Mouse (Mus musculus) megakaryocyte, embryonic 14.5 days (primary cell): Measurements from ENCODE around the gene Elmod1. TPM values are rescaled to one million over a fixed set of nuclear protein-coding genes. Genes with fewer than 3 reads are reported as not detected.

Experiments used
- H3K27me3 ChIP-seq: replicated peaks from 2 replicates; pipeline ENCODE3; 2012; ENCODE audit warnings: inconsistent platforms
- H3K36me3 ChIP-seq: replicated peaks from 2 replicates; pipeline ENCODE3; 2012; ENCODE audit warnings: low read length, inconsistent platforms, mixed read lengths
- H3K4me1 ChIP-seq: 2 replicates; pipeline ENCODE4 v1.6.1; 2012; ENCODE audit warnings: inconsistent platforms
- H3K4me3 ChIP-seq: replicated peaks from 2 replicates; pipeline ENCODE3; 2012; ENCODE audit warnings: moderate library complexity, mild to moderate bottlenecking, inconsistent platforms
- H3K9me3 ChIP-seq: 2 replicates; pipeline ENCODE4 v1.6.1; 2012; ENCODE audit warnings: inconsistent platforms
- FLI1 ChIP-seq: IDR thresholded peaks from 2 replicates; pipeline ENCODE4 v1.6.1; 2012; ENCODE audit warnings: low read length, inconsistent platforms, mixed read lengths
- GATA1 ChIP-seq: IDR thresholded peaks from 3 replicates; pipeline ENCODE4 v1.6.1; 2012; ENCODE audit warnings: mixed read lengths, low read length, inconsistent platforms, borderline replicate concordance
- polyA plus RNA-seq: library from polyadenylated mRNA; stranded (reverse); fragments of >175 nt; gene quantifications from 2 replicates; pipeline ENCODE4 v1.2.3, GENCODE M21; 2012; ENCODE audit warnings: low replicate concordance; ENCODE audit not compliant: insufficient read depth

Elmod1 gene
- polyA plus RNA-seq, 1 experiment, result not detected

DNA sequence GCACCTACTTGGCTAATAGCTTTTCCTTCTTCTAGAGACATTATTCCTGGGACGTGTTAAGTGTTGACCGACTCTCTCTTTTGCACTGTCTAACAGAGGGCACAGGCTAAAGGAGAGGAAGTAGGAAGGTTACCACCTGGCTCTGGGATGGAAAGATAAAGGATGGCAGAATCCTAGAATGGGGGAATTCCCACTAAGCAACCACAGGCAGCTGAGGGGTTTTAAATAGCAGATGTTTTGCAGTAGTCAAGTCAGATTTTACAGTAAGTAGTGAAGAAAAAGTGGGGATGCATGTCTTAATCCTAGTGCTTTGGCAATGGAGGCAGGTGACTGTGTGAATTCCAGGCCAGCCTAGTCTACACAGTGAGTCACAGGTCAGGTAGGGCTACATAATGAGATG lies 64.3 kb downstream of the Elmod1 start:
- Histone ChIP-seq H3K4me1 (no peaks in the 10 kb centered on the region), H3K4me3 (no peak overlapping the region), H3K36me3 (no peaks in the 10 kb centered on the region), H3K27me3 (no peaks in the 10 kb centered on the region), H3K9me3 (no peaks in the 10 kb centered on the region)
- no peak for TF ChIP-seq FLI1
- TF ChIP-seq GATA1, result no peak

DNA sequence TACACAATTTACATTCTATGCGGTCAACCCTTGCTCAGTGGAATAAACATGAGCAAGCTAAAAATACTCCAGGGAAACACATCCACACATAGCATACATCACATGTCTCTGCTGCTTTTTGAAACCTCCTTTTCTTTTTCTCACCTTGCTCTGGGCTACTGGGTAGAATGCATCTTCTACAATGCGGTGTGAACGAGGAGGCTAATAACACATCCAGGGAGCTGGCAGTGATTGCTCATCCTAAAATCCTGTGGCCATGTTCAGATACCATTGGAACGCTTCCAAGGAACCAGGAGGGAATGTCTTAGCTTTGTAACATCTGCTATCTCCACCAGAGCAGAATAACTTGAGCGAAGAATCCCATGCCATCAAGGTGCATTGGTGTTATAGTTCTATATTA lies 64.8 kb downstream of the Elmod1 start:
- TF ChIP-seq GATA1, result no peak
- TF ChIP-seq FLI1, result no peak
- no peaks in the 10 kb centered on the region for H3K36me3 ChIP-seq
- no peak overlapping the region for H3K4me3 ChIP-seq
- H3K27me3 ChIP-seq, result no peaks in the 10 kb centered on the region
- H3K4me1 ChIP-seq, result no peaks in the 10 kb centered on the region
- H3K9me3 ChIP-seq, result no peaks in the 10 kb centered on the region

- Histone ChIP-seq H3K36me3 (no peaks in the 10 kb centered on the region), H3K9me3 (no peaks in the 10 kb centered on the region), H3K4me1 (no peaks in the 10 kb centered on the region), H3K4me3 (no peak overlapping the region), H3K27me3 (no peaks in the 10 kb centered on the region)
- TF ChIP-seq FLI1 (no peak), GATA1 (no peak)
Measured at GRCm38 (mm10) chr9:53906798-53907197, 68.3 kb downstream of the Elmod1 start.

DNA sequence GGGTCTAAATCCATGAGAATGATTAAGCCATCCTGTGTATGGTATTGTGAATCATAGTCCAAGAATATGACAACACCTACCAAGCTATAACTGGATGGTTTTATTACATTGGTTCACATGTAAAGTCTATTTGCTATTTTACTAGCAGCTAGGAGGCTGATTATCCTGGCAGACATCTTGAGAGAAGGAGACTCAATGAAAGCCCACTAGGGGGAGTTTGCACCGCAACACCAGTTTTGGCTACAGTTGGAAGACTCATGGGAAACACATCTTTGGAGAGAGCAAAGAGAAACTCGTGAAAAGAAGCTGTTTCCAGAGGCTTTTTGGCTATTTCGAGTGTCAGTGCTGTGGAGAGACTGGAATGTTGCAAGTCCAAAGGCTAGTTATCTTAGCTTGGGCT lies 69.7 kb downstream of the Elmod1 start:
- Histone ChIP-seq H3K27me3 (peaks cover 3% of the 10 kb centered on the region), H3K4me3 (no peak overlapping the region), H3K4me1 (no peaks in the 10 kb centered on the region), H3K9me3 (no peaks in the 10 kb centered on the region), H3K36me3 (no peaks in the 10 kb centered on the region)
- no peak for TF ChIP-seq FLI1
- no peak for TF ChIP-seq GATA1

DNA sequence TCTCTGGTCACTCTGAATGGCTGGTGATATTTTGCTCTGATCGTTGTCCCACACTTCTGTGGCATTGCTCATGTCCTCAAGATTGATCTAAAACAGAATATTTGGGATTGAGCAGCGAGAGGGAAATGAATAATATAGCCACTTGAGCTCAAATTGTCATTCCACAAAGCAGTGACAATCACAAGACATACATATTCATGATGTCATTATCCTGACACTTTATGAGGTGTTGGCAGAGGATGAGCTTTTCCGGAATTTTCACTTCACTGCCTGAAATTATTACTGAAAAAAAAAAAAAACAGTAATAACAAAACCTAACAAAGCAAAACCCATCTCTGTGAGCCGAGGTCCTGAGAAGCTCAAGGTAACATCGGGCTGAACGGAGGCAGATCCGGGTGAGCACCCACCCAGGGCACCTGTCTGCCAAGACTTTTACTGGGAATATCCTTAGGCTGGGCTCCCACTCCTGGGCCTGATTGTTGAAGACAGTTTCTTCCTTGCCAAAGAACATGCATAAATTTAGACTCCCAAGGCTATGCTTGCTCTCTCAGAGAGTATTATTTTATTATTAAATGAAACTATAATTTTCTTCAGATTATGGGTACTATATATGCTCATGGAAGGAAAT lies 71.8 kb downstream of the Elmod1 start:
- H3K36me3 ChIP-seq, result no peaks in the 10 kb centered on the region
- no peak for TF ChIP-seq GATA1
- no peak for TF ChIP-seq FLI1

GRCm38 (mm10) chr9:53899836-53900235 lies 75.3 kb downstream of the Elmod1 start:
- no peaks in the 10 kb centered on the region for H3K4me1 ChIP-seq
- H3K4me3 ChIP-seq, result no peak overlapping the region
- TF ChIP-seq GATA1 (no peak), FLI1 (no peak)
- no peaks in the 10 kb centered on the region for H3K36me3 ChIP-seq
- H3K9me3 ChIP-seq, result peaks cover 7% of the 10 kb centered on the region
- peaks cover 3% of the 10 kb centered on the region for H3K27me3 ChIP-seq

More for the DNA sequence above, 71.8 kb downstream of the Elmod1 start:
- no peak overlapping the region for H3K4me3 ChIP-seq
- H3K9me3 ChIP-seq, result no peaks in the 10 kb centered on the region
- H3K4me1 ChIP-seq, result no peaks in the 10 kb centered on the region
- peaks cover 3% of the 10 kb centered on the region for H3K27me3 ChIP-seq

DNA sequence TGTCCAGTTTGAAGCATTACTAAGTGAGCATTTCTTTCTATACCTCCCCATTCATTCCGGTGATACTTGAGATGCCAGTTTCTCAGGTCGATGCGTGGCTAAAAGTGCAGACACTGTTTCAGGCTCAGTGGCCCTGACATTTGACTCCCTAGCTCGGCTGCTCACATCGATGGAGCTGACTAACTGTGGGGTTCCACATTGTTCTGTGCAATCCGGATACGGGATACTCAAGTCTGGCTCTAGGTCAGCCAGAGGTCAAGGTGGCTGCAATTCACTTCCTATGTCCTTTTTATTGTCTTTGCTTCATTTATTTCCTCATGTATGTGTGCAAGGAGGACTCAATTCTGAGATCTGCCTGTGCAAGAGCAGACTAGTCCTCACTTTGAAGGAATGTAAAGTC lies 79.3 kb downstream of the Elmod1 start:
- Histone ChIP-seq H3K27me3 (no peaks in the 10 kb centered on the region), H3K9me3 (peaks cover 32% of the 10 kb centered on the region), H3K4me1 (no peaks in the 10 kb centered on the region), H3K36me3 (no peaks in the 10 kb centered on the region), H3K4me3 (no peak overlapping the region)
- no peak for TF ChIP-seq GATA1
- TF ChIP-seq FLI1, result no peak

- Histone ChIP-seq H3K36me3 (no peaks in the 10 kb centered on the region), H3K4me3 (no peak overlapping the region), H3K9me3 (peaks cover 27% of the 10 kb centered on the region), H3K4me1 (no peaks in the 10 kb centered on the region), H3K27me3 (no peaks in the 10 kb centered on the region)
- TF ChIP-seq FLI1 (no peak), GATA1 (no peak)
Measured at GRCm38 (mm10) chr9:53890075-53890474, 85.0 kb downstream of the Elmod1 start.

- TF ChIP-seq FLI1, result no peak
- no peak for TF ChIP-seq GATA1
- Histone ChIP-seq H3K27me3 (no peaks in the 10 kb centered on the region), H3K9me3 (peaks cover 11% of the 10 kb centered on the region; the same call in 1 of the 2 replicates), H3K4me3 (no peak overlapping the region), H3K36me3 (no peaks in the 10 kb centered on the region), H3K4me1 (no peaks in the 10 kb centered on the region)
Measured at GRCm38 (mm10) chr9:53883588-53884280, 91.4 kb downstream of the Elmod1 start.

- H3K4me3 ChIP-seq, result no peak overlapping the region
- no peaks in the 10 kb centered on the region for H3K9me3 ChIP-seq
- H3K27me3 ChIP-seq, result no peaks in the 10 kb centered on the region
- TF ChIP-seq GATA1, result no peak
- TF ChIP-seq FLI1, result no peak
- H3K36me3 ChIP-seq, result no peaks in the 10 kb centered on the region
- no peaks in the 10 kb centered on the region for H3K4me1 ChIP-seq
Measured at GRCm38 (mm10) chr9:53877423-53877822, 97.7 kb downstream of the Elmod1 start.

DNA sequence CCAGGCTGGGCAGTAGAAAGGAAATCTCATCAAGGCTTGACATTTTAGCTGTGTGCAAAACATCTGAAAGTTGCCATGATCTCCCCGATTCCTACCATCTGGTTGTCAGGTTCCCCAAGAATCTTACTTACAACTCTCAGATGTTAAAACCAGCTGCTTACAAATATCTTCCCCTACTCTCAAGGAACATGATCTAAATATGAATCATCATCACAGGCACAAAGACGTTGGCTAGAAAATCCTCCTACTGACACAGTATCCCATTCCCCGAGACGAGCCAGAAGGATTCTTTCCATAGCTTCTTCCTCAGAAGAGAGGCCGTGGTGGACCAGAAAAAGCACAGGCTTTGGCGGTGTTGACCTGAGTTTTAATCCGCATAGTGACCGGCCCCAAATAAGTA lies 101.9 kb downstream of the Elmod1 start:
- TF ChIP-seq GATA1, result no peak
- no peak for TF ChIP-seq FLI1
- Histone ChIP-seq H3K4me3 (no peak overlapping the region), H3K27me3 (no peaks in the 10 kb centered on the region), H3K9me3 (peaks cover 3% of the 10 kb centered on the region; the same call in 1 of the 2 replicates), H3K4me1 (no peaks in the 10 kb centered on the region), H3K36me3 (no peaks in the 10 kb centered on the region)

Other genes starting within 250 kb of the Elmod1 start
- gene Slc35f2, start 203.8 kb downstream of the Elmod1 start, polyA plus RNA-seq, result 0.67 TPM in 1 of 2 replicates, not detected in the other
- gene Sln, start 125.1 kb downstream of the Elmod1 start, polyA plus RNA-seq, result not detected in 2 replicates
- gene Tnfaip8l3, start 93.1 kb upstream of the Elmod1 start, polyA plus RNA-seq, result not detected in 2 replicates